Comparison of ENCODE assay signal across 9 mouse cellular contexts in the genomic region with DNA sequence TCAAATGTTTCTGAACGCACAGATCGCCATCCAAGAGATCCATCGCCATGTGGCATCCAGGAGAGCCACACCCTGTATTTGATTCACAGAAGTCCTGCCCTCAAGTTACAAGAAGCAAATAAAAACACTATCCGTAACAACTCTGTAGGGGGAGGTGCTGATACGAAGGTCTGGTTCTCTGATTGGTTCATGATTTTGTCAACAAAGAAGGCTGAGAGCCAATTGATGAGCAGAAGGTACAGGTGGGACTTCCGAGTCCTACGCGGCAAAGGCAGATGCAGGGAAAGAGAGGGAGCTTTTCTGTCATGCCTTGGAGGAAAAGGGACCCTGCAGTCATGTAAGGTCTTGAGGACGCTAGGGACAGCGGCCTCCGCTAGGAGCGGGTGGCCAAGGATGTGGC. TPM values are rescaled to one million over a fixed set of nuclear protein-coding genes. Genes with fewer than 3 reads are reported as not detected.
DNase-seq lines count a peak whose midpoint lies in the region; ATAC-seq and TF ChIP-seq lines count a peak whose summit lies in the region.
"Had no signal": no experiment of that assay in that cellular context is flagged by ENCODE, and none has a peak within 500 bp of the region (broad histone marks: within the 10 kb centered on the region; RNA-seq: fewer than 3 reads in every experiment).

No protein-coding gene starts in this region.

- H3K9me3 ChIP-seq in hindbrain, embryonic 12.5 days (replicated peaks), result no peaks in the 10 kb centered on the region
- no peaks in the 10 kb centered on the region for H3K9me3 ChIP-seq in liver, embryonic 13.5 days (replicated peaks)

- DNase-seq in gastrocnemius, adult 2 months, result no peak
- DNase-seq in gastrocnemius, postnatal 4 days (ENCODE audit: low spot score in 2 of 2), result no peak
- peak; percentile 86 for DNase-seq in R1 (ENCODE audit: low read depth, low spot score)
- DNase-seq in liver, embryonic 13.5 days, result no peak
- DNase-seq in right cerebral cortex, adult 2 months (ENCODE audit: low spot score in 2 of 2), result no peak
- DNase-seq in left cerebral cortex, adult 8-10 months (ENCODE audit: low spot score in 2 of 2), result no peak
- no peak for DNase-seq in spleen, postnatal 10 days (ENCODE audit: low spot score in 2 of 2)

- H3K36me3 ChIP-seq in hindbrain, embryonic 12.5 days, result no peaks in the 10 kb centered on the region
- 0 out of 2 replicates have a peak, but pooled peaks cover 6% of the 10 kb centered on the region for H3K36me3 ChIP-seq in liver, embryonic 13.5 days

- peaks cover 3% of the 10 kb centered on the region; the same call in 1 of the 2 replicates for H3K4me1 ChIP-seq in hindbrain, embryonic 12.5 days
- peaks cover 40% of the 10 kb centered on the region for H3K4me1 ChIP-seq in liver, embryonic 13.5 days (replicated peaks)

- 68% methylated on average over 12 of the region's 12 CpGs for WGBS in hindbrain, embryonic 12.5 days
- 67% methylated on average over 12 of the region's 12 CpGs for whole genome bisulfite sequencing in liver, embryonic 13.5 days (ENCODE audit: insufficient replicate concordance)

- H3K9ac ChIP-seq in hindbrain, embryonic 12.5 days, result 0 out of 2 replicates have a peak overlapping the region, but pooled peaks have one; percentile 13
- H3K9ac ChIP-seq in liver, embryonic 13.5 days, result no peak overlapping the region

- no peak for TF ChIP-seq CTCF in gastrocnemius, adult 2 months (IDR thresholded peaks at IDR 0.05)

- H3K27me3 ChIP-seq in hindbrain, embryonic 12.5 days, result no peaks in the 10 kb centered on the region
- no peaks in the 10 kb centered on the region for H3K27me3 ChIP-seq in liver, embryonic 13.5 days

- intact Hi-C loops in gastrocnemius, adult 2 months (cut with DNase I), result no loop called here

- peak overlapping the region; percentile 45; the same call in 1 of the 2 replicates for H3K4me3 ChIP-seq in gastrocnemius, adult 2 months
- peak overlapping the region; percentile 19 for H3K4me3 ChIP-seq in hindbrain, embryonic 12.5 days
- 0 out of 2 replicates have a peak overlapping the region, but pooled peaks have one; percentile 4 for H3K4me3 ChIP-seq in liver, embryonic 13.5 days (replicated peaks)

- peak overlapping the region; percentile 32 for H3K4me2 ChIP-seq in hindbrain, embryonic 12.5 days (replicated peaks)
- 0 out of 2 replicates have a peak overlapping the region, but pooled peaks have one; percentile 17 for H3K4me2 ChIP-seq in liver, embryonic 13.5 days

- H3K27ac ChIP-seq in gastrocnemius, adult 2 months, result peak overlapping the region; percentile 85
- H3K27ac ChIP-seq in hindbrain, embryonic 12.5 days, result no peak overlapping the region
- no peak overlapping the region for H3K27ac ChIP-seq in liver, embryonic 13.5 days

- no peak for ATAC-seq in hindbrain, embryonic 12.5 days (ENCODE audit: low FRiP score)
- 0 out of 2 replicates have a peak, but pooled peaks have one; percentile 5 for ATAC-seq in liver, embryonic 13.5 days (ENCODE audit: low read depth)

RNA-seq across cellular contexts. Expression of a gene that starts 53.0 kb away (rescaled TPM):
- 100 to 1,000 TPM; 142 to 248 TPM for total RNA-seq in gastrocnemius, adult 2 months (2021)
- 100 to 1,000 TPM; 153 to 185 TPM for total RNA-seq in gastrocnemius, postnatal 4 days (2021)
- 29.1 and 37.5 TPM in 2 replicates for polyA plus RNA-seq in hindbrain, embryonic 12.5 days (2016; fragmentation: Nextera tagmentation; extraction: Ambion mirVana)
- 38.3 and 50.7 TPM in 2 replicates for polyA plus RNA-seq in liver, embryonic 13.5 days (2015; fragmentation: Nextera tagmentation; extraction: Ambion mirVana)
- 1 to 10 TPM in 1 of 4 experiments, under 1 TPM in 3; 0.58 to 1.3 (median 0.89) TPM for total RNA-seq in left cerebral cortex, adult 8-10 months (2022)
- total RNA-seq: common myeloid progenitor, adult 5-6 weeks had no signal

Comparison
In these comparisons a context has a peak if more than half of its experiments do, and no peak if none do; other contexts are left out.
1. RNA of a gene that starts 53.0 kb away (total RNA-seq): 142 to 248 TPM in gastrocnemius, adult 2 months and 153 to 185 TPM in gastrocnemius, postnatal 4 days; 0.58 to 1.3 TPM in left cerebral cortex, adult 8-10 months; every median in the first group is over 10 times any median in the second.
2. Peak in every context shown above with its lines, with median percentiles within 50 percentile points of each other: H3K4me3 ChIP-seq.